Mouse (Mus musculus): ENCODE measurements around the gene U2af2. TPM values are rescaled to one million over a fixed set of nuclear protein-coding genes. Genes with fewer than 3 reads are reported as not detected.

U2af2 gene
- polyA plus RNA-seq, 1 experiment from 2014 or later = 166 TPM

GRCm38 (mm10) chr7:5101066-5101663 lies 39.2 kb downstream of the U2af2 start:
- no peak overlapping the region for H3K9ac ChIP-seq
- 87% methylated on average over 10 of the region's 10 CpGs for WGBS
- H3K27ac ChIP-seq = no peak overlapping the region
- H3K9me3 ChIP-seq = no peaks in the 10 kb centered on the region
- no peak overlapping the region for H3K4me3 ChIP-seq (replicated peaks)
- no peaks in the 10 kb centered on the region for H3K27me3 ChIP-seq
- ATAC-seq (ENCODE audit: low FRiP score) = no peak
- no peaks in the 10 kb centered on the region for H3K4me1 ChIP-seq
- peaks cover 31% of the 10 kb centered on the region for H3K36me3 ChIP-seq (replicated peaks)
- H3K4me2 ChIP-seq = no peak overlapping the region

DNA sequence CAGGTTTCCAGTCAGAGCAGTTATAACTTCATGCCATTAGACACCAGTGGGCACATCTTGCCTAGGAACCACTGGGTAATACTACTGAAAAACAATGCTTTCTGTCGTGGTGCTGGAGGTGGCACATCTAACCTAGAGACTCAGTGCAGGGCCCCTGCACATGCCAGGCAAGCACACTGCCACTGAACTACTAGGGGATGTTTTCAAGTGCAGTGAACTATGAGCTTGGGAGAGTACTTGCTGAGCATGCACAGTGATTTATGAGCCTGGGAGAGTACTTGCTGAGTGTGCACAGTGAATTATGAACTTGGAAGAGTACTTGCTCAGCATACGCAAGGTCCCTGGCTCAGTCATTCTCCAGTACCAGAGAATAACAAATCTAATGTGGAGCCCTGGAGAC lies 40.6 kb downstream of the U2af2 start:
- Histone ChIP-seq H3K4me1 (no peaks in the 10 kb centered on the region), H3K27me3 (no peaks in the 10 kb centered on the region), H3K4me3 (replicated peaks) (no peak overlapping the region), H3K36me3 (replicated peaks) (peaks cover 17% of the 10 kb centered on the region), H3K9me3 (no peaks in the 10 kb centered on the region), H3K4me2 (no peak overlapping the region), H3K9ac (no peak overlapping the region), H3K27ac (no peak overlapping the region)
- WGBS = 84% methylated on average over 2 of the region's 2 CpGs
- ATAC-seq (ENCODE audit: low FRiP score) = no peak

DNA sequence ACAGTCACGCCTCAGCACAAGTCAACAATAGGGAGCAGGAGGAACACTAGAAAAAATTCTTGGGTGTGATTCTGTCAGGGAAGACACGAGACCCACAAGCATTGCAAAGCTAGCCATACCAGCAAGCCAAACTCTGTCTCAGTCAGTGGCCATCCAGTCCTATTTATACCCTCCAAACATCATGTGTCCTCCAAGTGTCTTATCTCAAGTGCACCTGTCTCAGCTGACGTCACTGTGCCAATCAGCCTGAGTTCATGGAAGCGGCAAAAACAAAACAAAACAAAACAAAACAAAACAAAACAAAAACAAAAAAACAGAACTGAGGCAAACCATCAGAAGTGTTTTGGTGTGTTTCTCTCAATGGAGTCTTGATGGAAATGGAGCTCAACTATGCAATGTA lies 46.3 kb downstream of the U2af2 start:
- Histone ChIP-seq H3K4me3 (replicated peaks) (no peak overlapping the region), H3K4me1 (no peaks in the 10 kb centered on the region), H3K27ac (no peak overlapping the region), H3K27me3 (no peaks in the 10 kb centered on the region), H3K4me2 (no peak overlapping the region), H3K36me3 (replicated peaks) (no peaks in the 10 kb centered on the region), H3K9me3 (no peaks in the 10 kb centered on the region), H3K9ac (no peak overlapping the region)
- ATAC-seq (ENCODE audit: low FRiP score) = no peak
- WGBS = 87% methylated on average over 4 of the region's 4 CpGs

- no peak overlapping the region for H3K4me2 ChIP-seq
- ATAC-seq (ENCODE audit: low FRiP score) = no peak
Observed at GRCm38 (mm10) chr7:5109301-5109700, 47.4 kb downstream of the U2af2 start.

DNA sequence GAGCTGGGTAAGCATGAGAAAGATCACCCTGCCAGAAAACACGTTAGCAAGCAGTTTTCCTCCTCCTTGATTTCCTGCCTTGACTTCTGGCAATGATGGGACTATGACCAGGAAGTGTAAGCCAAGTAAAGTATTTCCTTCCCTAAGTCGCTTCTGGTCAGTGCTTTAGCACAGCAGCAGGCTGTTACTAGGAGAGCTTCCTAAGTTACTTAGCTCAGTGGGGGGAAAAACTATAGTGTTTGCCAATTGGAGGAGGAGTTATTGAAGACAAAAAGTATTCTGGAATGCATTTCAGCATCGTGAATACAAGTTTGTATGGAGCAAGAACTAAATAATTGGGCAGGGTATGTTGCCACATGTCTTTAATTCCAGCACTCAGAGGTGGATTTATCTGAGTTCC lies 50.8 kb downstream of the U2af2 start:
- Histone ChIP-seq H3K9me3 (no peaks in the 10 kb centered on the region), H3K4me2 (no peak overlapping the region), H3K36me3 (replicated peaks) (no peaks in the 10 kb centered on the region), H3K27ac (no peak overlapping the region), H3K4me3 (replicated peaks) (no peak overlapping the region), H3K4me1 (no peaks in the 10 kb centered on the region), H3K9ac (no peak overlapping the region), H3K27me3 (no peaks in the 10 kb centered on the region)
- ATAC-seq (ENCODE audit: low FRiP score) = no peak
- WGBS = 41% methylated on average over 3 of the region's 3 CpGs

More at GRCm38 (mm10) chr7:5109301-5109700, 47.4 kb downstream of the U2af2 start:
- Histone ChIP-seq H3K4me3 (replicated peaks) (no peak overlapping the region), H3K4me1 (no peaks in the 10 kb centered on the region), H3K9ac (no peak overlapping the region), H3K36me3 (replicated peaks) (no peaks in the 10 kb centered on the region), H3K27me3 (no peaks in the 10 kb centered on the region), H3K27ac (no peak overlapping the region), H3K9me3 (no peaks in the 10 kb centered on the region)
- 83% methylated on average over 8 of the region's 8 CpGs for WGBS

- H3K4me3 ChIP-seq (replicated peaks) = no peak within 1 kb of the TSS
- no peak within 1 kb of the TSS for H3K27ac ChIP-seq
- ATAC-seq (ENCODE audit: low FRiP score) = no peak
- no peaks in the 10 kb centered on the region for H3K4me1 ChIP-seq
- H3K36me3 ChIP-seq (replicated peaks) = no peaks in the 10 kb centered on the region
- no peaks in the 10 kb centered on the region for H3K27me3 ChIP-seq
- H3K9me3 ChIP-seq = no peaks in the 10 kb centered on the region
- WGBS = 93% methylated on average over 3 of the region's 3 CpGs
- no peak within 1 kb of the TSS for H3K9ac ChIP-seq
- H3K4me2 ChIP-seq = no peak within 1 kb of the TSS
Observed at GRCm38 (mm10) chr7:5116850-5117249, 54.9 kb downstream of the U2af2 start, which contains the start of gene Rfpl4. Gene Rfpl4 (minus strand): TSS chr7:5116950.

GRCm38 (mm10) chr7:5125078-5125477 lies 63.1 kb downstream of the U2af2 start:
- Histone ChIP-seq H3K9me3 (no peaks in the 10 kb centered on the region), H3K4me3 (replicated peaks) (no peak overlapping the region), H3K9ac (no peak overlapping the region), H3K27ac (no peak overlapping the region), H3K4me2 (no peak overlapping the region), H3K36me3 (replicated peaks) (no peaks in the 10 kb centered on the region), H3K27me3 (no peaks in the 10 kb centered on the region), H3K4me1 (peaks cover 4% of the 10 kb centered on the region; the same call in 1 of the 2 replicates)
- no peak for ATAC-seq (ENCODE audit: low FRiP score)
- WGBS = 93% methylated on average over 8 of the region's 8 CpGs

GRCm38 (mm10) chr7:5125549-5126406 lies 63.8 kb downstream of the U2af2 start, which contains the start of gene Rasl2-9:
Gene Rasl2-9 (minus strand): TSS chr7:5125950.
- no peaks in the 10 kb centered on the region for H3K9me3 ChIP-seq

More at GRCm38 (mm10) chr7:5125549-5126406, 63.8 kb downstream of the U2af2 start, which contains the start of gene Rasl2-9:
- Histone ChIP-seq H3K27me3 (no peaks in the 10 kb centered on the region), H3K36me3 (replicated peaks) (no peaks in the 10 kb centered on the region), H3K4me2 (peak within 1 kb of the TSS; percentile 53), H3K27ac (no peak within 1 kb of the TSS), H3K9ac (peak within 1 kb of the TSS; percentile 44), H3K4me3 (replicated peaks) (peak within 1 kb of the TSS; percentile 33), H3K4me1 (peaks cover 4% of the 10 kb centered on the region; the same call in 1 of the 2 replicates)
- WGBS = 21% methylated on average over 42 of the region's 42 CpGs
- peak; percentile 73; the same call in 1 of the 2 replicates for ATAC-seq (ENCODE audit: low FRiP score)

Small RNA genes within 50 kb of the gene (microRNA-seq; reads per million reads assigned to microRNA genes)
- gene Gm26217 = not detected

Other genes starting within 250 kb of the U2af2 start
- 434 and 445 TPM in 2 replicates for gene Ube2s, start 249.6 kb upstream of the U2af2 start, polyA plus RNA-seq (2016; fragmentation: Nextera tagmentation; extraction: Ambion mirVana)
- 4.0 and 4.6 TPM in 2 replicates for gene Shisa7, start 217.4 kb upstream of the U2af2 start, polyA plus RNA-seq (2016; fragmentation: Nextera tagmentation; extraction: Ambion mirVana)
- 2.1 and 2.7 TPM in 2 replicates for gene Isoc2b, start 191.9 kb upstream of the U2af2 start, polyA plus RNA-seq (2016; fragmentation: Nextera tagmentation; extraction: Ambion mirVana)
- 0.70 and 0.89 TPM in 2 replicates for gene Isoc2a, start 185.0 kb upstream of the U2af2 start, polyA plus RNA-seq (2016; fragmentation: Nextera tagmentation; extraction: Ambion mirVana)
- gene Gm36210, start 155.6 kb upstream of the U2af2 start, polyA plus RNA-seq (2016; fragmentation: Nextera tagmentation; extraction: Ambion mirVana) = 0.24 and 0.41 TPM in 2 replicates
- gene Zfp628, start 146.9 kb upstream of the U2af2 start, polyA plus RNA-seq (2016; fragmentation: Nextera tagmentation; extraction: Ambion mirVana) = 4.0 and 4.6 TPM in 2 replicates
- 18.1 and 19.4 TPM in 2 replicates for gene Nat14, start 140.1 kb upstream of the U2af2 start, polyA plus RNA-seq (2016; fragmentation: Nextera tagmentation; extraction: Ambion mirVana)
- gene Ssc5d, start 136.4 kb upstream of the U2af2 start, polyA plus RNA-seq (2016; fragmentation: Nextera tagmentation; extraction: Ambion mirVana) = 0.89 and 1.4 TPM in 2 replicates
- gene Sbk2, start 97.7 kb upstream of the U2af2 start, polyA plus RNA-seq (2016; fragmentation: Nextera tagmentation; extraction: Ambion mirVana) = not detected in 2 replicates
- gene Sbk3, start 91.0 kb upstream of the U2af2 start, polyA plus RNA-seq (2016; fragmentation: Nextera tagmentation; extraction: Ambion mirVana) = not detected in 2 replicates
- gene Zfp579, start 66.0 kb upstream of the U2af2 start, polyA plus RNA-seq (2016; fragmentation: Nextera tagmentation; extraction: Ambion mirVana) = 55.9 and 56.9 TPM in 2 replicates
- gene Zfp524, start 47.7 kb upstream of the U2af2 start, polyA plus RNA-seq (2016; fragmentation: Nextera tagmentation; extraction: Ambion mirVana) = 9.5 and 9.6 TPM in 2 replicates
- gene Fiz1, start 47.4 kb upstream of the U2af2 start, polyA plus RNA-seq (2016; fragmentation: Nextera tagmentation; extraction: Ambion mirVana) = 64.9 and 67.3 TPM in 2 replicates
- gene Gm44973, start 46.6 kb upstream of the U2af2 start, polyA plus RNA-seq (2016; fragmentation: Nextera tagmentation; extraction: Ambion mirVana) = 0.69 TPM in 1 of 2 replicates, not detected in the other
- gene Zfp865, start 41.8 kb upstream of the U2af2 start, polyA plus RNA-seq (2016; fragmentation: Nextera tagmentation; extraction: Ambion mirVana) = 6.7 and 7.3 TPM in 2 replicates
- 11.0 and 12.8 TPM in 2 replicates for gene Ccdc106, start 41.6 kb upstream of the U2af2 start, polyA plus RNA-seq (2016; fragmentation: Nextera tagmentation; extraction: Ambion mirVana)
- not detected in 2 replicates for gene 4632433K11Rik, start 28.0 kb upstream of the U2af2 start, polyA plus RNA-seq (2016; fragmentation: Nextera tagmentation; extraction: Ambion mirVana)
- gene Zfp784, start 23.7 kb upstream of the U2af2 start, polyA plus RNA-seq (2016; fragmentation: Nextera tagmentation; extraction: Ambion mirVana) = 4.0 and 4.5 TPM in 2 replicates
- 44.9 and 46.3 TPM in 2 replicates for gene Zfp580, start 10.6 kb upstream of the U2af2 start, polyA plus RNA-seq (2016; fragmentation: Nextera tagmentation; extraction: Ambion mirVana)
- 62.9 and 66.4 TPM in 2 replicates for gene Epn1, start 18.1 kb downstream of the U2af2 start, polyA plus RNA-seq (2016; fragmentation: Nextera tagmentation; extraction: Ambion mirVana)
- not detected in 2 replicates for gene Rfpl4, start 54.8 kb downstream of the U2af2 start, polyA plus RNA-seq (2016; fragmentation: Nextera tagmentation; extraction: Ambion mirVana)
- gene Rasl2-9, start 63.8 kb downstream of the U2af2 start, polyA plus RNA-seq (2016; fragmentation: Nextera tagmentation; extraction: Ambion mirVana) = 0.40 and 0.51 TPM in 2 replicates
- gene Vmn1r55, start 87.5 kb downstream of the U2af2 start, polyA plus RNA-seq (2016; fragmentation: Nextera tagmentation; extraction: Ambion mirVana) = not detected in 2 replicates
- gene Vmn1r56, start 134.6 kb downstream of the U2af2 start, polyA plus RNA-seq (2016; fragmentation: Nextera tagmentation; extraction: Ambion mirVana) = not detected in 2 replicates
- gene Vmn1r57, start 156.3 kb downstream of the U2af2 start, polyA plus RNA-seq (2016; fragmentation: Nextera tagmentation; extraction: Ambion mirVana) = not detected in 2 replicates

Measured in forebrain, embryonic 12.5 days (tissue).